Comparison of ENCODE assay signal across 8 mouse cellular contexts in genomic region chr8:84984294-84985048, GRCm38 (mm10). TPM values are rescaled to one million over a fixed set of nuclear protein-coding genes. Genes with fewer than 3 reads are reported as not detected.
DNase-seq lines count a peak whose midpoint lies in the region; ATAC-seq and TF ChIP-seq lines count a peak whose summit lies in the region.

No protein-coding gene starts in this region.

- TF ChIP-seq RAD21 in CH12.LX (IDR thresholded peaks at IDR 0.05; ENCODE audit: low read depth, low read length), result no peak

- H3K36me3 ChIP-seq in CH12.LX (replicated peaks in 1 of 2; ENCODE audit: control insufficient read depth in 1 of 2, insufficient read depth in 1 of 2, low read length in 1 of 2), result no peaks in the 10 kb centered on the region
- no peaks in the 10 kb centered on the region for H3K36me3 ChIP-seq in forebrain, postnatal 0 days (ENCODE audit: insufficient read depth)
- H3K36me3 ChIP-seq in kidney, embryonic 14.5 days (ENCODE audit: control insufficient read depth, insufficient read depth, low read length), result no peaks in the 10 kb centered on the region
- H3K36me3 ChIP-seq in lung, postnatal 0 days (ENCODE audit: insufficient read depth, low read length), result no peaks in the 10 kb centered on the region
- H3K36me3 ChIP-seq in stomach, embryonic 16.5 days (ENCODE audit: control insufficient read depth, insufficient read depth, low read length), result no peaks in the 10 kb centered on the region

- DNase-seq in A20 (ENCODE audit: low read depth, low spot score), result peak; percentile 35
- peak; percentile 62 for DNase-seq in CH12.LX (ENCODE audit: extremely low read depth)
- no peak for DNase-seq in forebrain, postnatal 0 days
- DNase-seq in lung, postnatal 0 days (ENCODE audit: low spot score), result peak; percentile 87
- no peak for DNase-seq in cerebellum, adult 8-10 months
- no peak for DNase-seq in left cerebral cortex, adult 9 months (ENCODE audit: low spot score in 2 of 2)

- no peak for TF ChIP-seq CTCF in CH12.LX (conservative IDR thresholded peaks at IDR 0.05 in 1 of 2, IDR thresholded peaks at IDR 0.05 in 1 of 2; ENCODE audit: low read depth in 2 of 2, low read length in 2 of 2)
- TF ChIP-seq CTCF in forebrain, postnatal 0 days (IDR thresholded peaks at IDR 0.05; ENCODE audit: low read depth), result no peak
- TF ChIP-seq CTCF in lung, postnatal 0 days (IDR thresholded peaks at IDR 0.05), result no peak

- H3K9me3 ChIP-seq in CH12.LX (replicated peaks; ENCODE audit: low read length), result no peaks in the 10 kb centered on the region
- no peaks in the 10 kb centered on the region for H3K9me3 ChIP-seq in forebrain, postnatal 0 days (ENCODE audit: low read length)
- H3K9me3 ChIP-seq in kidney, embryonic 14.5 days (ENCODE audit: control insufficient read depth, low read length), result no peaks in the 10 kb centered on the region
- H3K9me3 ChIP-seq in lung, postnatal 0 days (ENCODE audit: low read length), result no peaks in the 10 kb centered on the region
- no peaks in the 10 kb centered on the region for H3K9me3 ChIP-seq in stomach, embryonic 16.5 days (replicated peaks; ENCODE audit: control insufficient read depth, low read length)

- dilution Hi-C loops in CH12.LX (cut with MboI; ENCODE audit: extremely low pct_ligation_motif_present, extremely low pct_unique_long_range_greater_than_20kb, low sequenced_read_pairs), result no loop called here

- H3K9ac ChIP-seq in CH12.LX (ENCODE audit: insufficient read depth, low read depth), result peak overlapping the region; percentile 89
- 0 out of 2 replicates have a peak overlapping the region, but pooled peaks have one; percentile 61 for H3K9ac ChIP-seq in forebrain, postnatal 0 days
- peak overlapping the region; percentile 58; the same call in 1 of the 2 replicates for H3K9ac ChIP-seq in kidney, embryonic 14.5 days (ENCODE audit: low read depth, low read length)
- H3K9ac ChIP-seq in lung, postnatal 0 days (replicated peaks; ENCODE audit: low read depth), result peak overlapping the region; percentile 62; the same call in 1 of the 2 replicates
- H3K9ac ChIP-seq in stomach, embryonic 16.5 days (ENCODE audit: low read length), result peak overlapping the region; percentile 65

- no peak for ATAC-seq in forebrain, postnatal 0 days
- no peak for ATAC-seq in kidney, embryonic 14.5 days (ENCODE audit: low FRiP score, low TSS enrichment)
- ATAC-seq in lung, postnatal 0 days, result peak; percentile 40
- ATAC-seq in stomach, embryonic 16.5 days (ENCODE audit: insufficient read depth, low FRiP score), result peak; percentile 5; the same call in 1 of the 2 replicates

- no peak for TF ChIP-seq EP300 in CH12.LX (IDR thresholded peaks at IDR 0.05; ENCODE audit: low read length)
- TF ChIP-seq EP300 in lung, postnatal 0 days (IDR thresholded peaks at IDR 0.05), result peak; percentile 84

- TF ChIP-seq POLR2A in CH12.LX (IDR thresholded peaks at IDR 0.05; ENCODE audit: low read depth, low read length), result 0 out of 2 replicates have a peak, but pooled peaks have one; percentile 59

- in situ Hi-C loops in CH12.LX (cut with MboI; ENCODE audit: low pct_ligation_motif_present, low pct_unique_long_range_greater_than_20kb, low sequenced_read_pairs), result no loop called here

- H3K4me3 ChIP-seq in CH12.LX (replicated peaks in 1 of 3; ENCODE audit: low read depth in 2 of 3, low read length in 2 of 3, poor library complexity in 1 of 3), result peak overlapping the region; percentile 44 to 64 (median 56)
- peak overlapping the region; percentile 54 for H3K4me3 ChIP-seq in forebrain, postnatal 0 days (ENCODE audit: low read depth, low read length)
- peak overlapping the region; percentile 48 for H3K4me3 ChIP-seq in kidney, embryonic 14.5 days (ENCODE audit: low read length)
- peak overlapping the region; percentile 45 for H3K4me3 ChIP-seq in lung, postnatal 0 days (ENCODE audit: low read depth, low read length)
- peak overlapping the region; percentile 43 for H3K4me3 ChIP-seq in stomach, embryonic 16.5 days (replicated peaks; ENCODE audit: low read length)

- H3K4me2 ChIP-seq in CH12.LX (ENCODE audit: insufficient read depth, low read depth, poor library complexity, severe bottlenecking), result peak overlapping the region; percentile 90
- H3K4me2 ChIP-seq in forebrain, postnatal 0 days (ENCODE audit: low read depth), result peak overlapping the region; percentile 98
- peak overlapping the region; percentile 96 for H3K4me2 ChIP-seq in kidney, embryonic 14.5 days (replicated peaks; ENCODE audit: low read depth, low read length)
- H3K4me2 ChIP-seq in lung, postnatal 0 days (replicated peaks; ENCODE audit: low read depth, low read length), result peak overlapping the region; percentile 91
- peak overlapping the region; percentile 79 for H3K4me2 ChIP-seq in stomach, embryonic 16.5 days (ENCODE audit: low read depth, low read length)

- no peaks in the 10 kb centered on the region for H3K27me3 ChIP-seq in CH12.LX (replicated peaks)
- no peaks in the 10 kb centered on the region; the same call in 1 of the 2 replicates for H3K27me3 ChIP-seq in forebrain, postnatal 0 days (ENCODE audit: insufficient read depth, low read length)
- no peaks in the 10 kb centered on the region for H3K27me3 ChIP-seq in kidney, embryonic 14.5 days (ENCODE audit: control insufficient read depth, insufficient read depth, low read length)
- H3K27me3 ChIP-seq in lung, postnatal 0 days (replicated peaks; ENCODE audit: insufficient read depth, low read length), result no peaks in the 10 kb centered on the region
- no peaks in the 10 kb centered on the region for H3K27me3 ChIP-seq in stomach, embryonic 16.5 days (ENCODE audit: control insufficient read depth, insufficient read depth, low read length)

- peaks cover 45 to 69% of the 10 kb centered on the region in 2 experiments for H3K4me1 ChIP-seq in CH12.LX (ENCODE audit: control insufficient read depth in 1 of 2, insufficient read depth in 2 of 2)
- H3K4me1 ChIP-seq in forebrain, postnatal 0 days (ENCODE audit: insufficient read depth), result peaks cover 18% of the 10 kb centered on the region
- H3K4me1 ChIP-seq in kidney, embryonic 14.5 days (ENCODE audit: control insufficient read depth, insufficient read depth, low read length), result peaks cover 52% of the 10 kb centered on the region
- peaks cover 60% of the 10 kb centered on the region for H3K4me1 ChIP-seq in lung, postnatal 0 days (ENCODE audit: insufficient read depth, low read depth, low read length)
- H3K4me1 ChIP-seq in stomach, embryonic 16.5 days (ENCODE audit: control insufficient read depth, insufficient read depth, low read length), result peaks cover 54% of the 10 kb centered on the region

- H3K79me2 ChIP-seq in CH12.LX (replicated peaks; ENCODE audit: control insufficient read depth, extremely low read depth, insufficient read depth, poor library complexity, severe bottlenecking), result no peaks in the 10 kb centered on the region

- peak overlapping the region; percentile 94 for H3K27ac ChIP-seq in CH12.LX (ENCODE audit: insufficient read depth, low read depth)
- peak overlapping the region; percentile 78; the same call in 1 of the 2 replicates for H3K27ac ChIP-seq in forebrain, postnatal 0 days (ENCODE audit: low read depth, low read length)
- peak overlapping the region; percentile 74; the same call in 1 of the 2 replicates for H3K27ac ChIP-seq in kidney, embryonic 14.5 days (ENCODE audit: low read depth, low read length)
- H3K27ac ChIP-seq in lung, postnatal 0 days (ENCODE audit: low read length), result peak overlapping the region; percentile 92
- peak overlapping the region; percentile 94 for H3K27ac ChIP-seq in stomach, embryonic 16.5 days (ENCODE audit: low read length)

- WGBS in forebrain, postnatal 0 days, result 23% methylated on average over 16 of the region's 16 CpGs
- WGBS in kidney, embryonic 14.5 days, result 3% methylated on average over 15 of the region's 16 CpGs
- WGBS in lung, postnatal 0 days, result 6% methylated on average over 16 of the region's 16 CpGs
- 5% methylated on average over 16 of the region's 16 CpGs for WGBS in stomach, embryonic 16.5 days

RNA-seq across cellular contexts. Expression of gene Hook2, which starts 5.9 kb away (rescaled TPM):
- 17.6 and 24.7 TPM in 2 replicates for total RNA-seq in CH12.LX (2012; rRNA removed)
- total RNA-seq in CH12.LX (2014; rRNA removed), result 7.1 TPM in 2 replicates
- 9.8 and 11.7 TPM in 2 replicates for polyA plus RNA-seq in CH12.LX (2012; ENCODE audit: insufficient read length, low read depth)
- total RNA-seq in forebrain, postnatal 0 days (2014; rRNA removed), result 30.3 and 32.5 TPM in 2 replicates
- 22.6 and 28.7 TPM in 2 replicates for polyA plus RNA-seq in forebrain, postnatal 0 days (2015; fragmentation: Nextera tagmentation; extraction: Ambion mirVana)
- polyA plus RNA-seq in kidney, embryonic 14.5 days (2014; fragmentation: Nextera tagmentation; extraction: Ambion mirVana), result 14.6 and 18.7 TPM in 2 replicates
- polyA plus RNA-seq in lung, postnatal 0 days (2015; fragmentation: Nextera tagmentation; extraction: Ambion mirVana), result 19.2 and 22.3 TPM in 2 replicates
- polyA plus RNA-seq in stomach, embryonic 16.5 days (2015; fragmentation: Nextera tagmentation; extraction: Ambion mirVana), result 50.0 TPM in 2 replicates

RNA-seq across cellular contexts. Expression of gene Junb, which starts 6.0 kb away (rescaled TPM):
- total RNA-seq in CH12.LX (2012; rRNA removed), result 226 and 342 TPM in 2 replicates
- total RNA-seq in CH12.LX (2014; rRNA removed), result 175 and 217 TPM in 2 replicates
- polyA plus RNA-seq in CH12.LX (2012; ENCODE audit: insufficient read length, low read depth), result 63.4 and 66.4 TPM in 2 replicates
- 21.9 and 22.2 TPM in 2 replicates for total RNA-seq in forebrain, postnatal 0 days (2014; rRNA removed)
- polyA plus RNA-seq in forebrain, postnatal 0 days (2015; fragmentation: Nextera tagmentation; extraction: Ambion mirVana), result 10.1 and 15.9 TPM in 2 replicates
- polyA plus RNA-seq in kidney, embryonic 14.5 days (2014; fragmentation: Nextera tagmentation; extraction: Ambion mirVana), result 7.3 and 10.0 TPM in 2 replicates
- polyA plus RNA-seq in lung, postnatal 0 days (2015; fragmentation: Nextera tagmentation; extraction: Ambion mirVana), result 69.0 and 126 TPM in 2 replicates
- 21.6 and 25.8 TPM in 2 replicates for polyA plus RNA-seq in stomach, embryonic 16.5 days (2015; fragmentation: Nextera tagmentation; extraction: Ambion mirVana)

RNA-seq across cellular contexts. Expression of gene Rnaseh2a, which starts 14.9 kb away (rescaled TPM):
- total RNA-seq in CH12.LX (2012; rRNA removed), result 104 and 115 TPM in 2 replicates
- 71.6 and 76.2 TPM in 2 replicates for total RNA-seq in CH12.LX (2014; rRNA removed)
- polyA plus RNA-seq in CH12.LX (2012; ENCODE audit: insufficient read length, low read depth), result 83.1 and 88.1 TPM in 2 replicates
- 39.8 and 42.7 TPM in 2 replicates for total RNA-seq in forebrain, postnatal 0 days (2014; rRNA removed)
- 52.2 and 56.3 TPM in 2 replicates for polyA plus RNA-seq in forebrain, postnatal 0 days (2015; fragmentation: Nextera tagmentation; extraction: Ambion mirVana)
- polyA plus RNA-seq in kidney, embryonic 14.5 days (2014; fragmentation: Nextera tagmentation; extraction: Ambion mirVana), result 143 and 154 TPM in 2 replicates
- polyA plus RNA-seq in lung, postnatal 0 days (2015; fragmentation: Nextera tagmentation; extraction: Ambion mirVana), result 46.4 and 55.7 TPM in 2 replicates
- polyA plus RNA-seq in stomach, embryonic 16.5 days (2015; fragmentation: Nextera tagmentation; extraction: Ambion mirVana), result 97.5 and 108 TPM in 2 replicates

RNA-seq across cellular contexts. Expression of gene Prdx2, which starts 15.1 kb away (rescaled TPM):
- total RNA-seq in CH12.LX (2012; rRNA removed) (218 and 231 TPM in 2 replicates), CH12.LX (2014; rRNA removed) (231 and 232 TPM in 2 replicates)
- 158 and 159 TPM in 2 replicates for polyA plus RNA-seq in CH12.LX (2012; ENCODE audit: insufficient read length, low read depth)
- 814 and 983 TPM in 2 replicates for total RNA-seq in forebrain, postnatal 0 days (2014; rRNA removed)
- 974 and 1,110 TPM in 2 replicates for polyA plus RNA-seq in forebrain, postnatal 0 days (2015; fragmentation: Nextera tagmentation; extraction: Ambion mirVana)
- 965 and 1,048 TPM in 2 replicates for polyA plus RNA-seq in kidney, embryonic 14.5 days (2014; fragmentation: Nextera tagmentation; extraction: Ambion mirVana)
- 337 and 356 TPM in 2 replicates for polyA plus RNA-seq in lung, postnatal 0 days (2015; fragmentation: Nextera tagmentation; extraction: Ambion mirVana)
- polyA plus RNA-seq in stomach, embryonic 16.5 days (2015; fragmentation: Nextera tagmentation; extraction: Ambion mirVana), result 584 and 593 TPM in 2 replicates

RNA-seq across cellular contexts. Expression of gene Gm49661, which starts 15.2 kb away (rescaled TPM):
- 1.8 and 3.1 TPM in 2 replicates for total RNA-seq in CH12.LX (2012; rRNA removed)
- total RNA-seq in CH12.LX (2014; rRNA removed), result not detected in 2 replicates
- polyA plus RNA-seq in CH12.LX (2012; ENCODE audit: insufficient read length, low read depth), result not detected in 2 replicates
- total RNA-seq in forebrain, postnatal 0 days (2014; rRNA removed), result not detected in 2 replicates
- polyA plus RNA-seq in forebrain, postnatal 0 days (2015; fragmentation: Nextera tagmentation; extraction: Ambion mirVana), result not detected in 2 replicates
- not detected in 2 replicates for polyA plus RNA-seq in kidney, embryonic 14.5 days (2014; fragmentation: Nextera tagmentation; extraction: Ambion mirVana)
- polyA plus RNA-seq in lung, postnatal 0 days (2015; fragmentation: Nextera tagmentation; extraction: Ambion mirVana), result 1.1 TPM in 1 of 2 replicates, not detected in the other
- polyA plus RNA-seq in stomach, embryonic 16.5 days (2015; fragmentation: Nextera tagmentation; extraction: Ambion mirVana), result not detected in 2 replicates

Comparison
In these comparisons a context has a peak if more than half of its experiments do, and no peak if none do; other contexts are left out.
1. DNase-seq: peak in A20 (single experiment), CH12.LX (single experiment) and lung, postnatal 0 days (single experiment); none in forebrain, postnatal 0 days (single experiment), cerebellum, adult 8-10 months (single experiment) and left cerebral cortex, adult 9 months (0 of 2).
2. ATAC-seq: peak in lung, postnatal 0 days (single experiment) and stomach, embryonic 16.5 days (single experiment); none in forebrain, postnatal 0 days (single experiment) and kidney, embryonic 14.5 days (single experiment).
3. Peak in every context shown above with its lines, with median percentiles within 50 percentile points of each other: H3K27ac ChIP-seq, H3K4me2 ChIP-seq, H3K4me3 ChIP-seq and H3K9ac ChIP-seq.